Mouse (Mus musculus): Measurements from ENCODE around the gene Cfd. TPM values are rescaled to one million over a fixed set of nuclear protein-coding genes. Genes with fewer than 3 reads are reported as not detected.

Cfd gene
- total RNA-seq, 2 experiments from 2014 or later, result not detected

GRCm38 (mm10) chr10:79860079-79860911 is 30.4 kb upstream of the Cfd start:
- no peak for ATAC-seq (replicated peaks; ENCODE audit: low FRiP score, poor library complexity, severe bottlenecking)

DNA sequence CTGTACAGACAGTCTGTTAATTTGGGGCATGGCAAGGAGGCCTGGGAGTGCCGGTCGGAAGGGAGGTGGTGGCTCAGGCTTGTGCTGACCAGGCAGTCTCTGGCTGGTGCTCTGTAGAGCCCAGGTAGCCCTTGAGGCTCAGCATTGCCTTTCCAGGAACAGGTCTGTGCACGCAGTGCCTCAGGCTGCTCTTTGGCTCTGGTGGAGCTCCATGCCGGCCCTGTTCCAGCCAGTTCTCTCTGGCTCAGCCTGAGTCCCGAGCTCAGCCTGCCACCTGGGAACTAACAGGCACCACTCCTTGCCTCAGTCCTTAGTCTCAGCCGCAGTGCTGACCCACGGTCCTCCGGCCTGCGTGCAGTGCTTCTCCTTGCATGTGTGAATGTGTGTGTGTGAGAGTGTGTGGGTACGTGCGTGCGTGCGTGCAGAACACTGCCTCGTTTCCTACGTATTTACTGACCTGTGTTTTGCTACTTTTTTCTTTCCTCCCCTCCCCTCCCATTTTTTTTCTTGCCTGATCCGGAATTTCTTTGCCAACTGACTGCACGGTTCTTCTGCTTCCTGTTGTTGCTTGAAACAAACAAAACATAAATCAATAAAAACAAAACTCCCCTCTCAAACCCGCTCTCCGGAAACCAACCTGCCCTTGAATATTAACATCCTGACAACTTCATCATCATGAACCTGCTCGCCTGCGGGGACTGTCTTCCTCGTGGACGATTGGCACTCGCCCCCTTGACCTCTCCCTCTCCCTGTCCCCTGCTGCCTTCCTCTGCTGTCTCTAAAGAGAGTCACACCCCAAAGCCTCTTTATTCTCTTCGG is 29.2 kb upstream of the Cfd start:
- no peak for ATAC-seq (replicated peaks; ENCODE audit: low FRiP score, poor library complexity, severe bottlenecking)

DNA sequence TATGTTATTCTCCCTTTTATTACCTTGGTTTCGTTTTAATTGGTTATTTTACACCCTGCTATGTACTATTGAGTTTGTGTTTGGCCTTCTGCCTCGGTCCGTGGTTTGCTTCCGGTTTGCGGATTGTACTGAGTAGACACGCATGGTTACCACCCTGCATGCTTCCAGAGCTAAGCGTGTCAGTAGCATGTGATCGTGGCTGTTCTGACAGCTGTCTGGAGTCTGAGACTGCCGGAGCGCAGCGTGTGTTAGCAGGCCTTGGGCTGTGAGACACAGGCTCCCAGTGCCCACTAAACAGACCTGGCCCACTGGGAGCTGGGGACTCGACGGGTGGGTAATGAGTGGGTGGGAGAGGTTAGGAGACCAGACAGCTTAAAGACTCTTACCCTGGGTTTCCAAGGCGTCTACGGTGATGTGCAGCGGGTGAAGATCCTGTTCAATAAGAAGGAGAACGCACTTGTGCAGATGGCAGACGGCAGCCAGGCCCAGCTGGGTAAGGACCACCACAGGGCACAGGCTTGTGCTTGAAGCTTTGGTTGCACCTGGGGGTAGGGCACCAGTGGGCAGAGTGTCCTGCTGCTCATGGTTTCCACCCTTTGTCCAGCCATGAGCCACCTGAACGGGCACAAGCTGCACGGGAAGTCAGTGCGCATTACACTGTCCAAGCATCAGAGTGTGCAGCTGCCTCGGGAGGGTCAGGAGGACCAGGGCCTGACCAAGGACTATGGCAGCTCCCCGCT is 28.4 kb upstream of the Cfd start:
- ATAC-seq (replicated peaks; ENCODE audit: low FRiP score, poor library complexity, severe bottlenecking), result no peak

DNA sequence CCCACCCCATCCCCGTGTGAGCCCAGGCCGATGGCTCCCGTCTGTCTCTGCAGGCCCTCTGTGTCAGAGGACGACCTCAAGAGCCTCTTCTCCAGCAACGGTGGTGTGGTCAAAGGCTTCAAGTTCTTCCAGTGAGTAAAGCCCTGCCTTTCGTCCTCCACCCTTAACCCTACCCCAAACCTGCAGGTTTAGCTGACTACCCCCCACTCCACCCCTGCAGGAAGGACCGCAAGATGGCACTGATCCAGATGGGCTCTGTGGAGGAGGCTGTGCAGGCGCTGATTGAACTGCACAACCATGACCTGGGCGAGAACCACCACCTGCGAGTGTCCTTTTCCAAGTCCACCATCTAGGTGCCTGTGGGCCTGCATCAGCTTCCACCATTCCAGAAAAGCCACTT is 27.7 kb upstream of the Cfd start:
- ATAC-seq (replicated peaks; ENCODE audit: low FRiP score, poor library complexity, severe bottlenecking), result no peak

- ATAC-seq (replicated peaks; ENCODE audit: low FRiP score, poor library complexity, severe bottlenecking), result no peak
Observed at GRCm38 (mm10) chr10:79864351-79865188, 26.1 kb upstream of the Cfd start.

DNA sequence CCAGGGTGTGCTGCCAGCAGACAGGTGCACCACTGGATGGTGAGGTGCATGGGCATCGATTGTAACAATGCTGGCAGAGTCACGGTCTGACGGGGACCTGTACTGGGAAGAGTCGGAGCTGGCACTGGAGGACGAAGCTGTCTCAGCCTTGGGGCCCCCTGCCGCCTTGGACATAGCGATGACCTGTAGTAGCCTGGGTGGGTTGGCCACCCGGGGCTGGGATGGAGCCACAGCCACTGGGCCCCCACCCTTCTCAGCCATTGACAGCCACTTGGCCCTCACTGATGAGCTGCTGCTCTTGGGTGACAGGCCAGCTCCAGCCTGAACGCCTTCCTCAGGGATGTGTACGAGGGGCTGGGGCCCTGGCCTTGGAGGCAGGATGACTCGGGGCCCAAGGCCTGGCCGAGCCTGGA is 25.5 kb upstream of the Cfd start:
- no peak for ATAC-seq (replicated peaks; ENCODE audit: low FRiP score, poor library complexity, severe bottlenecking)

GRCm38 (mm10) chr10:79865801-79866295 is 24.8 kb upstream of the Cfd start:
- ATAC-seq (replicated peaks; ENCODE audit: low FRiP score, poor library complexity, severe bottlenecking), result 0 out of 2 replicates have a peak, but pooled peaks have one; percentile 28

- ATAC-seq (replicated peaks; ENCODE audit: low FRiP score, poor library complexity, severe bottlenecking), result no peak
Observed at GRCm38 (mm10) chr10:79866601-79867000, 24.1 kb upstream of the Cfd start.

DNA sequence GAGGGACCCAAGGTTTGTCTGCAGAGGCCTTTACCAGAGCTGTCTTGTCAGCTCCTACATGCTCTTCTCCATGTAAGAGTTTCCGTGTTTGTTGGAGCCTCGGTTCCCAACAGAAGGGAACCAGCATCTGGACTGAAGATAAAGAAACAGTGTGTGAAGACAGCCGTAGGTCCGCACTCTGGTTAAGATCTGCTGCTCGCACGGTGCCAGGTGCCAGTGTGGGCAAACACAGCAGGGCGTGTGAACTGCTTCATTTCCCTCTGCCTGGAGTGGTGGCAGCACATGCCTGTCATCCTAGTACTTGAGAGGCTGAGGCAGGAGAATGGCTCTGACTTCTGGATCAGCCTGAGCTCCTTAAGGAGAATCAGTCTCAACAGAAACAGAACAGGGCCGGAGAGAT is 18.8 kb upstream of the Cfd start:
- no peak for ATAC-seq (replicated peaks; ENCODE audit: low FRiP score, poor library complexity, severe bottlenecking)

DNA sequence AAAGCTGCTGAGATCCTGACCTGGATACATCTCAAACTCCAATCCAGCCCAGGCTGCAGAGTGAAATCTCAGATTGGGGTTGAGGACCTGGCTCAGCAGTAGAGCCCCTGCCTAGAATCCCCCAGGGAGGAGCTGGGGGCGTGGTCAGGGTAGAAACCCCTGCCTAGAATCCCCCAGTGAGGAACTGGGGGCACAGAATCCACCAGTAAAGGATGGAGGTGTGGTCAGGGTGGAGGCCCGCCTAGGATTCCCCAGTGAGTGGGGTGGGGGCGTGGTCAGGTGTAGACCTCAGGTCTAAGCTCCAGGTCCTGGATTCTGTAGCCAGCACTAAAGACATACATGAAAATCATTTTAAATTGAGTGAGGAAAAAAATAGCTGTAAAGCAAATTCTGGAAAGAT is 17.8 kb upstream of the Cfd start:
- no peak for ATAC-seq (replicated peaks; ENCODE audit: low FRiP score, poor library complexity, severe bottlenecking)

- ATAC-seq (replicated peaks; ENCODE audit: low FRiP score, poor library complexity, severe bottlenecking), result no peak
Observed at GRCm38 (mm10) chr10:79873313-79873712, 17.3 kb upstream of the Cfd start.

GRCm38 (mm10) chr10:79873715-79874289 is 16.9 kb upstream of the Cfd start:
- no peak for ATAC-seq (replicated peaks; ENCODE audit: low FRiP score, poor library complexity, severe bottlenecking)

GRCm38 (mm10) chr10:79874290-79874862 is 16.3 kb upstream of the Cfd start, which contains the start of the genes Prtn3 and Plppr3:
Gene Prtn3, plus strand, starts transcription at chr10:79874476.
Gene Plppr3, minus strand, starts transcription at chr10:79874634.
- ATAC-seq (replicated peaks; ENCODE audit: low FRiP score, poor library complexity, severe bottlenecking), result no peak

DNA sequence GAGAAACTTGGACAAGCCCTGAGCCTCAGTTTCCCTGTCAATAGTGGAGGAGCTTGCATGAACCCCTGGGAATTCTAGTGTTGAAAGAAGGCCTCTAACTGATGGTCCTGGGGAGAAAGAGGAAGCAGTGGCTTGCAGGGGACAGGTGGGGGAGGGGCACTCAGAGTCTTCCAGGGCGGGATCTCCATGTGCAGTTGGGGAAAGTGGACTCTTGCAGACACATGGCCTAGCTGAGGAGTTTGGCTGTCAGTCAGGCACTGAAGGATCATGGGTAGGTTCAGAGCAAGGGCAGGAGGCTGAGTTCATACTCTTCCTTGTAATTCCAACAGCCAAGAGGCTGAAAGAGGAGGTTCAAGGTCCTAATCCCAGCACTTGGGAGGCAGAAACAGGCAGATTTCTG is 13.5 kb upstream of the Cfd start:
- ATAC-seq (replicated peaks; ENCODE audit: low FRiP score, poor library complexity, severe bottlenecking), result no peak

DNA sequence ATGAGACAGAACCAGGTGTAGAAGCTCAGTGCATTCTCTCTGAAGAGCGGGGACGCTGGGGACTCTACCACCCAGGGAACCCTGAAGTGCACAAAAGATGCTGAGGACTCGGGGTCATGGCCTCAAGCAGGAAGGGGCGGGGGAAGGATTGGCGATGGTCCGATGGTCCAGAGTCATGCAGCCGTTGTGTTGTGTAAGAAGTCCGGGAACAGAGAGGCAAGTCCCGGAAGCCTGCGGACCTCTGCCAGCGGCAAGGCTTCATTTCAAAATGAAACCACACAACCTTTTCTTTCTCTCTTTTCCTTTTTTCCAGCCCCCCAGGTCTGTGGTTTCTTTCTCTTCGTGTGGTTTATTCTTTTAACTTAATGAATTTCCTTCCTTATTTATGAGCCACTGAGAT is 12.9 kb upstream of the Cfd start:
- ATAC-seq (replicated peaks; ENCODE audit: low FRiP score, poor library complexity, severe bottlenecking), result no peak

DNA sequence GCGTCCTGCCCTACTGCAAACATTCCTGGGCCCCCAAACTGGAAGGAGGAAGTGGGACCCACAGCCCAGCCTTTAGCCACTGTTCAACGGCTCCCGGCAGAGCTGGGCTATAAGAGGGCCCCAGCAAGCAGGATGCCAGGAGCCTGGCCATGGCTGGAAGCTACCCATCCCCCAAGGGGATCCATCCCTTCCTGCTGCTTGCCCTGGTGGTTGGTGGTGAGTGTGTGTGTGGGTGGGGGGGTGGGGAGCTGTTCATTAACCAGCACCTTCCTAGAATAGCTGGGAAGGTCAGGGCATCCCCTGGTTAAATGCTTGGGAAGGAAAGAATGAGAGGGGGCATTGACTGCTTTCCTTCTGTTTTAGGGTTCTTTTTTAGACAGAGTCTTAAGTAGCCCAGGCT is 11.1 kb upstream of the Cfd start:
- no peak for ATAC-seq (replicated peaks; ENCODE audit: low FRiP score, poor library complexity, severe bottlenecking)

GRCm38 (mm10) chr10:79880721-79881120 is 9.9 kb upstream of the Cfd start:
- no peak for ATAC-seq (replicated peaks; ENCODE audit: low FRiP score, poor library complexity, severe bottlenecking)

DNA sequence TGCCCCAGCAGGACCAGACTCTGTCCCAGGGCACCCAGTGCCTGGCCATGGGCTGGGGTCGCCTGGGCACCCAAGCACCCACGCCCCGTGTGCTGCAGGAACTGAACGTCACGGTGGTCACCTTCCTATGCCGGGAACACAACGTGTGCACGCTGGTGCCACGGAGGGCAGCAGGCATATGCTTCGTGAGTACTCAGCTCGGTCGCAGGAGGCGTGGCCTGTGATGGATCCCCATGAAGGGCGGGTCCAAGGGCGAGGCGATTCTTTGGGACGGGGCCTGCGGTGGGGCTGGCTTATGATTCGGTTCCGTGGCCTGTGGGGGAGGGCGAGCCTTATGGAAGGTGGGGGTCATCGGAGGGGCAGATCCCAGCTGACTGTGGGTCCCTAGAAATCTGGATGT is 8.7 kb upstream of the Cfd start:
- ATAC-seq (replicated peaks; ENCODE audit: low FRiP score, poor library complexity, severe bottlenecking), result peak; percentile 52

Measured in erythroid progenitor cell, adult 5-6 weeks (primary cell).